Mouse (Mus musculus) kidney, embryonic 14.5 days (tissue): ENCODE measurements around the gene Agtr1b. TPM values are rescaled to one million over a fixed set of nuclear protein-coding genes. Genes with fewer than 3 reads are reported as not detected.

Experiments used
- ATAC-seq: fragments of 200-750 bp; cut with Nextera tagmentation; 2 replicates; pipeline ENCODE4 v1.8.0; 2017; ENCODE audit warnings: moderate number of reproducible peaks, mild to moderate bottlenecking, moderate TSS enrichment, moderate library complexity; ENCODE audit not compliant: low FRiP score, low TSS enrichment
- H3K27ac ChIP-seq: fragments of 300-500 bp; sonication (generic); 2 replicates; pipeline ENCODE4 v1.5.1; 2014; ENCODE audit warnings: low read depth, mild to moderate bottlenecking, low read length, moderate library complexity, mixed read lengths
- H3K27me3 ChIP-seq: fragments of 300-500 bp; sonication (generic); 2 replicates; pipeline ENCODE4 v1.6.1; 2014; ENCODE audit warnings: mild to moderate bottlenecking, low read length; ENCODE audit not compliant: control insufficient read depth, insufficient read depth
- H3K36me3 ChIP-seq: fragments of 300-500 bp; sonication (generic); 2 replicates; pipeline ENCODE4 v1.6.1; 2014; ENCODE audit warnings: low read length, mixed read lengths; ENCODE audit not compliant: control insufficient read depth, insufficient read depth
- H3K4me1 ChIP-seq: fragments of 300-500 bp; sonication (generic); 2 replicates; pipeline ENCODE4 v1.6.1; 2014; ENCODE audit warnings: low read length, mixed read lengths; ENCODE audit not compliant: control insufficient read depth, insufficient read depth
- H3K4me2 ChIP-seq: fragments of 300-500 bp; sonication (generic); replicated peaks from 2 replicates; pipeline ENCODE4 v1.6.1; 2014; ENCODE audit warnings: low read depth, mild to moderate bottlenecking, low read length
- H3K4me3 ChIP-seq: fragments of 300-500 bp; sonication (generic); 2 replicates; pipeline ENCODE4 v1.5.1; 2014; ENCODE audit warnings: mild to moderate bottlenecking, low read length
- H3K9ac ChIP-seq: fragments of 300-500 bp; sonication (generic); 2 replicates; pipeline ENCODE4 v1.6.1; 2014; ENCODE audit warnings: low read depth, mild to moderate bottlenecking, low read length, moderate library complexity
- H3K9me3 ChIP-seq: fragments of 300-500 bp; sonication (generic); 2 replicates; pipeline ENCODE4 v1.6.1; 2016; ENCODE audit warnings: low read length; ENCODE audit not compliant: control insufficient read depth
- WGBS: fragments of 180-500 bp; shearing (Covaris S2); extraction: QIAGEN DNeasy Blood & Tissue Kit; methylation state at CpG from one replicate; pipeline ENCODE4 v1.1.7; 2014; 5-methylcytosine and 5-hydroxymethylcytosine counted together
- polyA plus RNA-seq: library from polyadenylated mRNA; unstranded; fragments of >200 nt; fragmentation: Nextera tagmentation; extraction: Ambion mirVana; gene quantifications from 2 replicates; pipeline ENCODE4 v1.2.1, GENCODE M21; 2014

The Agtr1b gene
- polyA plus RNA-seq, 1 experiment from 2014 or later: 0.30 TPM

DNA sequence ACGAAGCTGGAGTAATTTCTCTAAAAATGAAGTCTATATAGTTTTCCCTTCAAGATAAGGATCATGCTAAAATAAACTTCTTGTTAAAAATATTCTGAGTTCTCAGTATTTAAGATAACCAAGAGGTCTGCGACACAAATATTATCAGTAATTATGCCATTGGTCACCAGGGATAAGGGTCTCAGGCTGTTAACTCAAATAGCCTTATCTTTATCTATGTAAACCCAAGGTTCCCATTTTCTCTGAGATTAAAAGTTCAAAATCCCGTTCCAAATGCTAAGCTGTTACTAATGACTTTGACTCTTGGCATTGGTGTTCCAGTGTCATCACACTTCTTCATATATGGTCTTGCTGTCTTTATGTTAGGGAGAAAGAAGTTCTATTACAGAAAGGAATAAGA, 71.4 kb downstream of the Agtr1b start:
- 82% methylated on average over 3 of the region's 3 CpGs for WGBS
- Histone ChIP-seq H3K4me2 (no peak overlapping the region), H3K36me3 (no peaks in the 10 kb centered on the region), H3K4me1 (no peaks in the 10 kb centered on the region), H3K27ac (no peak overlapping the region), H3K9ac (no peak overlapping the region), H3K27me3 (no peaks in the 10 kb centered on the region), H3K9me3 (no peaks in the 10 kb centered on the region), H3K4me3 (no peak overlapping the region)
- no peak for ATAC-seq

DNA sequence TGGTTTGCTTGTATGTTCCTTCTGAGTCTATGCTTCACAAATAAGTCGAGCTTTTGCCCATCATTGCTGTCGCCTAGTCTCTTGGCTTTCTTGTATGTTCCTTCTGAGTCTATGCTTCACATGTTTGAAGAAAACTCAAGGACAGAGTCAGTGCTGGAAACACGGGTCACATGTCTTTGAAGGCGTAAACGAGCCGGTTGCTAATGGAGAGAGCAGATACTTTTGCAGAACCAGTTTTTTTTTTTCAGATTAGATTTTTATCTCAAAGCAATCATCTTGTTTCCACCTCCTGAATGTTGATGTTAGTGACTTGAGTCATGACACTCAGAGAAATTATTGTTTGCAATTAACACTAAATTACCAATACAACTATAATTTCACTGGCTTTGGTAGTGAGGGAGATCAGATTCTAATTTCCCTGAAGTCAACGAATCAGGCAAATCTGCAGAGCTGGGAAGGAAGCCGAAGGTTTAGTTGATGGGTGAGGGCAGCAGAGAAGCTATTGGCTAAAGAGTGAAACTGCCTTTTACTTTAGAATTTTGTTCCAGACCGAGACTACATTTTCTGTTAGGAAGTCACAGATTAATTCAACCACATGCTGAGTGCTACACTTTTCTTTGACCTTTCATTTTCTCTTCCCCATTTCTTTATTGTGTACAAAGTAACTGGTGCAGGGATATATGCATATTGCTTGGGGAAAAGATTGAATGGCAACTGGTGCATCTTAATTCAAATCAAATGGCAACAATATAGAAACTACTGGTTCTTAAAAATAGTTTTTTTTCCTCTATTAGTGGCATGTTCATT, 72.2 kb downstream of the Agtr1b start:
- no peak overlapping the region for H3K4me3 ChIP-seq
- H3K27me3 ChIP-seq: no peaks in the 10 kb centered on the region
- no peaks in the 10 kb centered on the region for H3K36me3 ChIP-seq
- H3K4me2 ChIP-seq: no peak overlapping the region
- H3K9ac ChIP-seq: no peak overlapping the region
- WGBS: 85% methylated on average over 9 of the region's 9 CpGs
- H3K9me3 ChIP-seq: no peaks in the 10 kb centered on the region
- H3K4me1 ChIP-seq: no peaks in the 10 kb centered on the region
- no peak for ATAC-seq
- no peak overlapping the region for H3K27ac ChIP-seq

GRCm38 (mm10) chr3:20291370-20291769, 75.6 kb downstream of the Agtr1b start:
- Histone ChIP-seq H3K9ac (no peak overlapping the region), H3K4me3 (no peak overlapping the region), H3K9me3 (no peaks in the 10 kb centered on the region), H3K4me1 (no peaks in the 10 kb centered on the region), H3K36me3 (no peaks in the 10 kb centered on the region), H3K27ac (no peak overlapping the region), H3K4me2 (no peak overlapping the region), H3K27me3 (no peaks in the 10 kb centered on the region)
- ATAC-seq: no peak

GRCm38 (mm10) chr3:20288761-20289160, 78.2 kb downstream of the Agtr1b start:
- H3K36me3 ChIP-seq: no peaks in the 10 kb centered on the region
- 93% methylated on average over 2 of the region's 2 CpGs for WGBS
- no peaks in the 10 kb centered on the region for H3K4me1 ChIP-seq
- no peaks in the 10 kb centered on the region for H3K9me3 ChIP-seq
- no peak overlapping the region for H3K4me3 ChIP-seq
- H3K4me2 ChIP-seq: no peak overlapping the region
- H3K27me3 ChIP-seq: no peaks in the 10 kb centered on the region
- ATAC-seq: no peak
- no peak overlapping the region for H3K27ac ChIP-seq
- no peak overlapping the region for H3K9ac ChIP-seq

- Histone ChIP-seq H3K4me1 (no peaks in the 10 kb centered on the region), H3K27me3 (no peaks in the 10 kb centered on the region), H3K4me3 (no peak overlapping the region), H3K27ac (no peak overlapping the region), H3K9me3 (no peaks in the 10 kb centered on the region), H3K36me3 (no peaks in the 10 kb centered on the region), H3K4me2 (no peak overlapping the region), H3K9ac (no peak overlapping the region)
- WGBS: 61% methylated on average over 1 of the region's 1 CpGs
- no peak for ATAC-seq
These were observed 85.2 kb downstream of the Agtr1b start for GRCm38 (mm10) chr3:20281796-20282195.

DNA sequence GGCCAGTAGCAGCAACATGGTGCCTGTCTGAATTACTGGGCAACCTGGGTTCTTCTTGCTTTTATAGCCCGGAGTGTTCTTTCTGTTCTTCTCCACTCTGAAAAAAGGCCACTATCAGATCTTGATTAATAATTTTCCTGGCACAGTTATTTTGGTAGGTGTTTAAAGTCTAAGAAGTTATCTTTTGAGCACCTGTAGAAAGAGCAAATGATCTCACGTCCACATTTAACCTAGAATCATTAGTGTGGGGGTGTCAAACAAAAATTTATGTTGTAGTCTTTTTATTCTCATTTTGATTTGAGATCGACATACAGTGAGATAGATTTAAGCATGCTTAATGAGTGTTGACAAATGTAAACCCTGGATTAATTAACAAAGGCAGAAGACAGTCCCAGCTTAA, 91.3 kb downstream of the Agtr1b start, which contains the start of gene Cpb1:
Cpb1 (minus strand) TSS at position 101 of the 400 bp plus-strand sequence.
- no peaks in the 10 kb centered on the region for H3K4me1 ChIP-seq
- no peak within 1 kb of the TSS for H3K4me3 ChIP-seq
- 88% methylated on average over 3 of the region's 3 CpGs for WGBS
- ATAC-seq: no peak
- no peak within 1 kb of the TSS for H3K4me2 ChIP-seq
- H3K36me3 ChIP-seq: no peaks in the 10 kb centered on the region
- no peaks in the 10 kb centered on the region for H3K27me3 ChIP-seq
- H3K9me3 ChIP-seq: no peaks in the 10 kb centered on the region
- H3K27ac ChIP-seq: no peak within 1 kb of the TSS
- H3K9ac ChIP-seq: no peak within 1 kb of the TSS

Other genes starting within 250 kb of the Agtr1b start
- gene Gyg, start 211.9 kb downstream of the Agtr1b start, polyA plus RNA-seq: 37.9 and 44.5 TPM in 2 replicates
- 1.4 and 1.9 TPM in 2 replicates for gene Cpa3, start 125.0 kb downstream of the Agtr1b start, polyA plus RNA-seq
- gene Cpb1, start 91.4 kb downstream of the Agtr1b start, polyA plus RNA-seq: 0.36 and 0.50 TPM in 2 replicates